Mouse (Mus musculus) hindbrain, embryonic 10.5 days (tissue): ENCODE measurements at regions not wholly inside any gene's neighbourhood (a gene's known extent, or its start where the extent isn't known, plus 50 kb on each side); places are given as distances from the start of the nearest gene placed in this dataset.
"Not testable (repeated sequence)": the region's sequence is repeated elsewhere in the genome, so short reads cannot be mapped to it uniquely, and the experiment has no call there.

ENCODE experiments used
- DNase-seq: peaks from one replicate; pipeline ENCODE4 v3.0.0-alpha.2; 2017; ENCODE audit warnings: low spot score
- H3K27ac ChIP-seq: fragments of 300-500 bp; sonication (generic); 2 replicates; pipeline ENCODE4 v1.5.1; 2016; ENCODE audit warnings: mild to moderate bottlenecking, moderate library complexity
- H3K27me3 ChIP-seq: fragments of 300-500 bp; sonication (generic); 2 replicates; pipeline ENCODE4 v1.6.1; 2016; ENCODE audit warnings: mild to moderate bottlenecking; ENCODE audit not compliant: poor library complexity, insufficient read depth, severe bottlenecking
- H3K36me3 ChIP-seq: fragments of 300-500 bp; sonication (generic); 2 replicates; pipeline ENCODE4 v1.6.1; 2016; ENCODE audit warnings: mild to moderate bottlenecking, moderate library complexity
- H3K4me1 ChIP-seq: fragments of 300-500 bp; sonication (generic); replicated peaks from 2 replicates; pipeline ENCODE4 v1.6.1; 2016; ENCODE audit warnings: mild to moderate bottlenecking
- H3K4me3 ChIP-seq: fragments of 300-500 bp; sonication (generic); 2 replicates; pipeline ENCODE4 v1.5.1; 2016; ENCODE audit warnings: mild to moderate bottlenecking, moderate library complexity
- H3K9me3 ChIP-seq: fragments of 300-500 bp; sonication (generic); 2 replicates; pipeline ENCODE4 v1.6.1; 2016; ENCODE audit warnings: mild to moderate bottlenecking, moderate library complexity
- WGBS: fragments of 180-500 bp; shearing (Covaris S2); methylation state at CpG from one replicate; pipeline ENCODE4 v1.1.7; 2016; 5-methylcytosine and 5-hydroxymethylcytosine counted together

DNA sequence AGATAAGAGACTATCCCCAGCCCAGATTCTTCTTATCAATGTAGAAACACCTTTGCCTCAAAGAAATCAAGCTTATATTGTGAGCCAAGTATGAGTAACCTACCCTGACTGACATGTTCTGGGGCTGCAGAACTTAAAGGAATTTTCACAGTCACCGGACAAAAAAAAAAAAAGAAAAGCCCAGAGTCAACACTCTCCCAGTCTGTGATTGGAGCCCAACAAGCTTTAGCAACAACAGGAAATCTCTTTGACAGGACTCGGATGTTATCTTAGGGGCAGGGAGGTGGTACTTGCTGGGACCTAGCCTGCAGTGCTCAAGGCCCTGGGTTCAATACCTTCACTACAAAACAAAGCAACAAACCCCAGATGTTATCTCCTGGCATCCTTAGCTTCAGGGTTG lies 114.2 kb downstream of the Nectin1 start:
- H3K36me3 ChIP-seq = no peaks in the 10 kb centered on the region
- H3K27me3 ChIP-seq = peaks cover 43% of the 10 kb centered on the region
- no peaks in the 10 kb centered on the region for H3K9me3 ChIP-seq
- H3K27ac ChIP-seq = no peak overlapping the region
- 48% methylated on average over 2 of the region's 2 CpGs for WGBS
- no peak for DNase-seq
- no peak overlapping the region for H3K4me3 ChIP-seq
- peaks cover 20% of the 10 kb centered on the region for H3K4me1 ChIP-seq

DNA sequence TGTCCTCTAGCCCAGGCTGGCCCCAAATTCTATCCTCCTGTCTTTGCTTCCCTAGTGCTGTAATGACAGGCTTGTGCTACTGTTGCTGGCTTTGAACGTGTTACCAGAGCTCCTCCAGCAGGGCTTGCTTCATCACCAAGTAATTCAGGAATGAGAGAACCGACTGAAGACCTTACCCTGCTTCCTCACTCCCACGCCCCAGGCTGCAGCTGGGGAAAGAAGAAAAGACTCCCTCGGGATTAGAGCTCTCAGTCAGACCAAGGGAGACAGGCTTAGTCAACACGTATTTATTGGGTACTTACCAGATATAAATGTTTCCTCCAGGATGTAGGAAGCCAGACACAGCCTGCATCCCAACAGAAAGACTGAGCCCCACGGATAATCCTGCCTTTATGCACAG lies 115.0 kb downstream of the Nectin1 start:
- H3K27me3 ChIP-seq = peaks cover 48% of the 10 kb centered on the region

DNA sequence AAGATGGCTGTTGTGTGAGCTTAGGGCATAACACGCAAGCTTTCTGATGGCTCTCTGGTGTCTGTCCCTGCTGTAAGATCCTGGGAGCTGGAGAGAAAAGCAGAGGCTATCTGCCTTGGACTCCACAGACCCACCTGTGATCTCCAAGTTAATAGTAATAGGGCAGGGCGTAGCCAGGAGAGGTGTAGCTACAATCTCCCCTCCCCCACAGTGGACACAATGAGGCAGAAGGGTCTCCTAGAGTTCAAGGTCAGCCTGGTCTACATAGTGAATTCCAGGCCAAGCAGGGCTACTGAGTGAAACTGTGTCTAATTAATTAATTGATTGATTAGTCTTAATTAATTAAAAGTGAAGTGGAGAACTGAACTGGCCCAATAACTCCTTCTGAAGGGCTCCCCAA lies 116.5 kb downstream of the Nectin1 start:
- H3K27ac ChIP-seq = no peak overlapping the region
- peaks cover 31% of the 10 kb centered on the region for H3K4me1 ChIP-seq
- H3K27me3 ChIP-seq = peaks cover 62% of the 10 kb centered on the region
- H3K9me3 ChIP-seq = no peaks in the 10 kb centered on the region
- H3K36me3 ChIP-seq = no peaks in the 10 kb centered on the region
- DNase-seq = no peak
- no peak overlapping the region for H3K4me3 ChIP-seq
- WGBS = 98% methylated on average over 2 of the region's 2 CpGs

More for the DNA sequence above, 115.0 kb downstream of the Nectin1 start:
- no peak overlapping the region for H3K27ac ChIP-seq
- no peak for DNase-seq
- WGBS = 41% methylated on average over 6 of the region's 6 CpGs
- H3K36me3 ChIP-seq = no peaks in the 10 kb centered on the region
- H3K9me3 ChIP-seq = no peaks in the 10 kb centered on the region
- H3K4me1 ChIP-seq = peaks cover 26% of the 10 kb centered on the region
- no peak overlapping the region for H3K4me3 ChIP-seq

DNA sequence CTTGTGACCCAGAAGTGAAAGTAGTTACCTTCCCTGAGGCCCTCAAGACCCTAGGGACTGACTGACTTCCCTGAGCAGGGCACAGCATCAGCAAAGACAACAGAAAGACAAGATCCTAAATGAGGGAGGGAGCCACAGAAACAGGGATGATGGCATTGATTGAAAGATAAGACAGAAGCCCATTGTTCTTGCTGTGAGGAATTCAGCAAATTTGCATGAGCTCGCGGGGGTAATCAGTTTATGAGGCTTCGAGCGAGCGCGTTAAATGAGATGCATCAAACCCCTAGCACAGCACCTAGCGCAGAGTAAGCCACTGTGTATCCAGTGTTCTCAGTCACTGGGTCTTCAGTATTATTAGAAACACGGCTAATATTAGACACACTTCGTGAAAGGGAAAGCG lies 117.6 kb downstream of the Nectin1 start:
- no peak overlapping the region for H3K4me3 ChIP-seq
- H3K4me1 ChIP-seq = peaks cover 32% of the 10 kb centered on the region
- H3K9me3 ChIP-seq = no peaks in the 10 kb centered on the region
- H3K27me3 ChIP-seq = peaks cover 64% of the 10 kb centered on the region
- DNase-seq = no peak
- 33% methylated on average over 10 of the region's 10 CpGs for WGBS
- no peaks in the 10 kb centered on the region for H3K36me3 ChIP-seq
- H3K27ac ChIP-seq = no peak overlapping the region

DNA sequence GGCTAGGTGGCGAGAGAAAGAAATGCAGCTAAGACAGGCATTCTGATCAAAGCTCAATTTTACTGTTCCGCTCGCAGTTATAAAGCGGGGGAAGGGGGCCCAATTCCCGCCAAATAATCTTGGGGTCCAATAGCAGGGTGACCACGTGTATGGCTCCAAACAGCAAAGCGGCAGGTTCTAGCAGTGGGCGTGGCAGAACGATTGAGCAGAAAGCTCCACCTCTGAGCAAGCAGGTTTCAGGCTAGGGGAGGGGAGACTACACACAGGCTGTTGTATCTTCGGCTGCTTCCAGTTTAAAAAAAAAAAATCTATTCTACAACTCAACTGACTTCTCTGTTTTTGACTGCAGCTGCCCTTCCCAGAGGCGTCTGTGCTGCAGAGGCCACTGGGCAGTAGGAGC lies 118.2 kb downstream of the Nectin1 start:
- DNase-seq, H3K4me3 ChIP-seq, H3K36me3 ChIP-seq, H3K9me3 ChIP-seq, H3K27ac ChIP-seq: not testable (repeated sequence)
- Histone ChIP-seq H3K27me3 (peaks cover 65% of the 10 kb centered on the region), H3K4me1 (peaks cover 32% of the 10 kb centered on the region)
- WGBS = 23% methylated on average over 11 of the region's 11 CpGs

DNA sequence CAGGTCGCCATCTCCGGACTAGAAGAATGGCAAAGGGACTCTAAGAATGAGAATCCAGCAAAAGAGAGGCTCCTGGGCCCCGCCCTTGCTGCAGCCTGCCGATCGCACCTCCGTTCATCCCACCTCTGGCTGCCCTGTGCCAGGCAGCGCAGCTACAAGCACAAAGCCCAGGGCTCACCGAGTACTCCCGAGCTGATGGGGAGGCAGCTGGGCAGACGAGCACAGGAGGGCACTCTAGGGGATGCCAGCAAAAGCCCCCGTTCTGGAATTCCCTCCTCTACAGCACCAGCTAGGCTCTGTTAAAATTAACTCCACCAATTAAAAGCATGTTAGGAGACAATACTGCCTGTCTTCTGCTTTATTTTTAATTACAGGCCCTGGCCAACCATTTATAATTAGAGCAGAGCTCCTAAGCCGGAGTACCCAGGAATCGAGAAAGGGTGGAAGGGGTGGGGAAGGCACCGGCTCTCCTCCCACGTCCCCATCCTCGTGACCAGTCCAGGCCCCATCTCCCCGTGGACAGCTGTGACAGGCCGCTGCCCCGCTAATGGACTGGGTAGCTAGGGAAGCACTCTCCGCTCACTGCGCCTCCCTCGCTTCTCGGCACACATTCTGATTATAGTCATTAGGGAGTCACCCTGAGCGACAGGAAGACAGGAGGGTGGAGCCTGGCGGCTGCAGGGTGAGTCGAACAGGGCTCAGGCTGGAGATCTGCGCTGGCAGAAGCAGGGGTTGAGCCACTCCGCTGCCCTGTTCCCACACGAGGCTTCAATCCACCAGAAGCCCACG lies 120.0 kb downstream of the Nectin1 start:
- Histone ChIP-seq H3K4me1 (peaks cover 32% of the 10 kb centered on the region), H3K27ac (peak overlapping the region; percentile 75), H3K4me3 (peak overlapping the region; percentile 46), H3K36me3 (no peaks in the 10 kb centered on the region), H3K27me3 (peaks cover 65% of the 10 kb centered on the region), H3K9me3 (no peaks in the 10 kb centered on the region)
- 1% methylated on average over 30 of the region's 30 CpGs for WGBS
- DNase-seq = peak; percentile 55

DNA sequence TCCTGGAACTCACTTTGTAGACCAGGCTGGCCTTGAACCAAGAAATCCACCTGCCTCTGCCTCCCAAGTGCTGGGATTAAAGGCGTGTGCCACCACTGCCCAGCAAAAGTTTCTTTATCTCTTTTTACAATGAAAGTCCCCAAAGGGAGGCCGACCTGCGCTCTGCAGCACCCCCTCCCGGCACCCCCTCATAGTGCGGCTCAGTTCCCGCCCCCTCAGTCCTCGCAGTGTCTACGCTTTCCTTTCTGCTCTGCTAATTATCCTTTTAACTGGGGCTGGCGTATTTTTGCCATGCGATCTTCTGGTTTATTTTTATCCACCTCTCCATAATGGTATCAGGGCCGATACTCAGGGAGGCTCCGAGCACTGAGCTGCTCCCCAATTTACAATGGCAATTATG lies 123.0 kb downstream of the Nectin1 start:
- 75% methylated on average over 12 of the region's 12 CpGs for WGBS
- Histone ChIP-seq H3K4me1 (peaks cover 27% of the 10 kb centered on the region), H3K27ac (no peak overlapping the region), H3K9me3 (no peaks in the 10 kb centered on the region), H3K36me3 (no peaks in the 10 kb centered on the region), H3K4me3 (no peak overlapping the region), H3K27me3 (peaks cover 58% of the 10 kb centered on the region)
- DNase-seq = no peak

DNA sequence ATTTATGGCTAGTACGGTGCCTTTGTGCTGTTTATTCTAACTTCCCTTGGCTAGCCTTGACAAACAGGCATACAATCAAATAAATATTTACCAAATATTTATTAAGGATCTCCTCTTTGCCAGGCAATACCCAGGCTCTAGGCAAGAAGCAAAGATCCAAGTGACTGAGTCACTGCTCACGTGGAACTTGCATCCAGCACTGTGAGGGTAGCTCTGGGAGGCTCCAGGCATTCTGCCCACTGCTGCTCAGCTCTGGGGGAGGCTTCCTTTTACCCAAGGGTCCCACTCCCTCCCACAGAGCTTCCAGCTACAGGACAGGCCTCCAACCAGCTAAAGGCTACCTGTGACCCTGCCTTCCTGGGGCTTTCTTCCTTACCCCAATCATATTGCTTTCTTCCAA lies 130.1 kb downstream of the Nectin1 start:
- Histone ChIP-seq H3K27ac (no peak overlapping the region), H3K36me3 (no peaks in the 10 kb centered on the region), H3K9me3 (no peaks in the 10 kb centered on the region), H3K4me3 (no peak overlapping the region), H3K4me1 (peaks cover 4% of the 10 kb centered on the region), H3K27me3 (peaks cover 38% of the 10 kb centered on the region)
- DNase-seq = no peak
- WGBS = 81% methylated on average over 2 of the region's 2 CpGs

DNA sequence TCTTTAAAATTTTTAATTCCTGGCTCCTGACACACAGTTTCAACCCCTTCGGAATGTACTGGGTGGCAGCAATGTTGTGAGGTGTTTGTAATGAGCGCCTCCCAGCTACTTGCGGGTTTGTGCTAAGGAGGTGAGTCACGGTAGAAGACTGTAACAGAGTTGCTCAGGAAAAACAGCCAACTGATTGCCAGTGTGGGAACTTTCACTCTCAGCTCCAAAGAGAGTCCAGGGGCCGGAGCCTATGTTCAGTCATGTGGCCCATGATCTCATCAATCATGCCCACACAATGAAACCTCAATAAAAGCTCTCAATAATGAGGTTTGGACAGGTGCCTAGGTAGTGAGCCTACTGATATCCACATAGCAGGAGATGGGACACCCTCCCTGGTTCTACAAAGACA lies 130.5 kb downstream of the Nectin1 start:
- DNase-seq = no peak
- Histone ChIP-seq H3K9me3 (no peaks in the 10 kb centered on the region), H3K36me3 (no peaks in the 10 kb centered on the region), H3K27me3 (peaks cover 40% of the 10 kb centered on the region), H3K4me1 (peaks cover 9% of the 10 kb centered on the region), H3K27ac (no peak overlapping the region), H3K4me3 (no peak overlapping the region)
- WGBS = 81% methylated on average over 5 of the region's 5 CpGs

DNA sequence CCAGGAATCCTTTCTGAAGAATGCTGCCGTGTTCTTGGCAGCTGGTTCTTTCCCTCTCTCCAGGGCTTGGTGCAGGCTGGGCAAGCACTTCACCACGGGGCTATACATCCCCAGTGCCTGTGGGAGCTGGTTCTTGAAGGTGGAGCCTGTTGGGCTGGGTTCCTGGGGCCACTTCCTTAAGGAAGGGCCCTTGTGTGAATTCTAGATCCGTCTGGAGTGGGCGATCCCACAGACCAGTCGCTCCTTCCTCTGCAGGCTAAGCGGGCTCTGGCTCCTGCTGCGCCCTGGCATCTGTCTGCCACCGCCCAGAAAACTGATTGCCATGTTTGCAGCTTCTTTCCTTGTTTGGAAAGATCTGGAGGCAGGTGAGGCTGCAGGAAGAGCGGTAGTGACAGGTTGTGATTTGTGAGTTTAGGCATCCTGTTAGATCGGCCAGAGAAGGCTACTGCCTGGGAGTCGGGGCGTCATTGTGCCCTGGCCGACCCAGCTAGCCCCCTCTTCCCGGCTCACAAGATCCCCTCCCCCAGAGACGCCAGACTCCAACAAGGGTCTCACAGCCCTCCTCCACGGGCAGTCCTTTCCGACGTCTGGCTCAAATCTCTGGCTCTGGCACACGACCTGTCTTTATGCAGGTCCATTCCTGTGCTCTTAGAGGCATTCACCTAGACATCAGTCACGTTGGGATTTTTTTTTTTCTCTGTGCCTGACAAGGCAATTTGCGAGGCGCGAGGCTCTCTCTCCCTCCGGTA lies 135.6 kb downstream of the Nectin1 start:
- Histone ChIP-seq H3K9me3 (no peaks in the 10 kb centered on the region), H3K4me1 (peaks cover 30% of the 10 kb centered on the region), H3K27ac (peak overlapping the region; percentile 79), H3K36me3 (no peaks in the 10 kb centered on the region), H3K4me3 (peak overlapping the region; percentile 46), H3K27me3 (peaks cover 60% of the 10 kb centered on the region)
- WGBS = 2% methylated on average over 24 of the region's 24 CpGs
- no peak for DNase-seq

DNA sequence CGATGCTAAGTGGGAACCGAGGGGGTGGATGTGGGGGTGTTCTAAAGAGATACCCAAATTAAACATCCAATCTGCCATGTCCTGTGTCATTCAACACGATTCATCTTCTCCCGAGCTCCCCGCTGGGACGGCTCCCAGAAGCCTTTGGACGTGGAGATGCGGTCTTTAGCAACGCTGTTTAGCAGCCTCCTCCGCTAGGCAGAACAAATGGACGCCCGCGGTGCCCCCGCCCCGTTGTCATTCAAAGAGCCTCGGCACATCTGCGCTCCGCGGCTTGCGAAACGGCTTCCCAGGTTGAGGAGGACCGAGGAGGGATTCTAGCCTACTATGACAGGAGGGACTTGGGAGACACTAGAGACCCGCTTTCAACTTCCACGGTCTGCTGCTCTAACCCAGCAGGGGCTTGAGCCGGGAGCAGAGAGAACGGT lies 136.2 kb downstream of the Nectin1 start:
- H3K9me3 ChIP-seq = no peaks in the 10 kb centered on the region
- DNase-seq = peak; percentile 88
- H3K4me3 ChIP-seq = peak overlapping the region; percentile 46
- H3K27ac ChIP-seq = peak overlapping the region; percentile 79
- WGBS = under 1% methylated on average over 26 of the region's 26 CpGs
- H3K27me3 ChIP-seq = peaks cover 58% of the 10 kb centered on the region
- peaks cover 30% of the 10 kb centered on the region for H3K4me1 ChIP-seq
- H3K36me3 ChIP-seq = no peaks in the 10 kb centered on the region

DNA sequence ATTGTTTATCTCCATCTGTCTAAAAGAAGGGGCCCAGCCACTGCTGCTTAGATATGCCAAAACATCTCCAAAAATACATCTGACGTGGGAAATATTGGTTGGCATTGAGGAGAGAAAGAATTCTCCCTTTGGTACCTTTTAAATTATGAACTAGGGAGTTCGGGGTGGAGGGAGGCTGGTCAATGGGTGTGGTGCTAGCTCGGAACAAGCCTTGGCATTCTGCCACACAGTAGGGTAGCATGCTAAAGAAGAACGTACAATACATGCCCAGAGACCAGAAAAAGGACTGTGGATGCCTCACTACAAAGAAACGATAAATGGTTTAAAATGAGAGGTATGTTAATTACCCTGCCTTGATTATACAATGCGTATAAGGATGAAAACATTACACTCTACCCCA lies 149.3 kb downstream of the Nectin1 start:
- H3K27me3 ChIP-seq = 0 out of 2 replicates have a peak, but pooled peaks cover 4% of the 10 kb centered on the region
- no peak overlapping the region for H3K4me3 ChIP-seq
- 77% methylated on average over 6 of the region's 6 CpGs for WGBS
- H3K4me1 ChIP-seq = peaks cover 28% of the 10 kb centered on the region
- no peak overlapping the region for H3K27ac ChIP-seq
- H3K36me3 ChIP-seq = no peaks in the 10 kb centered on the region
- no peaks in the 10 kb centered on the region for H3K9me3 ChIP-seq
- DNase-seq = no peak

DNA sequence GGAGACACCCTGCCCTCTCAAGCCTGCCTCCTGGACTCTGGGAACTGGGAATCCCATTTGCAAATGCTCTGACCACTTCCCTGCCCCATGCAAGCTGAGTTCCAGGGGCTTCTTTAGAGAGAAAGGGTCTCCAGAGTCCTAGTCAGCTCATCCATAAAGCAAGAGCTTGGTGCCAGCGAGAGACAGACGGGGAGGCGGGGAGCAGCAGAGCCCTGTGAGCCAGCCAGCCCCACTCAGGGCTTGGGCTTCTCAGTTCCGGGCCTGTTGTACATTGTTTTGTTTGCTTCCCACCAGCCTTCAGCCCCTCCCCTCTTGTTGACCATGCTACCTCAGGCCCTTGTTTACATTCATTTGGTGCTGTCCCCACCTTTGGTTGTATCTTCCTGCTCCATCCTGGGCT lies 143.9 kb upstream of the Thy1 start:
- DNase-seq = no peak
- H3K4me3 ChIP-seq = no peak overlapping the region
- WGBS = 46% methylated on average over 4 of the region's 4 CpGs
- H3K27ac ChIP-seq = peak overlapping the region; percentile 53; the same call in 1 of the 2 replicates
- no peaks in the 10 kb centered on the region for H3K36me3 ChIP-seq
- peaks cover 62% of the 10 kb centered on the region for H3K4me1 ChIP-seq
- no peaks in the 10 kb centered on the region for H3K9me3 ChIP-seq
- peaks cover 4% of the 10 kb centered on the region; the same call in 1 of the 2 replicates for H3K27me3 ChIP-seq
